Mouse (Mus musculus) common myeloid progenitor, adult 5-6 weeks (primary cell): ENCODE results near the gene Grwd1. TPM values are rescaled to one million over a fixed set of nuclear protein-coding genes. Genes with fewer than 3 reads are reported as not detected.

ENCODE experiments used
- ATAC-seq: replicated peaks from 2 replicates; pipeline ENCODE4 v1.8.0; 2016; ENCODE audit warnings: low read depth, mild to moderate bottlenecking, moderate TSS enrichment, inconsistent platforms; ENCODE audit not compliant: poor library complexity, severe bottlenecking
- total RNA-seq: library from RNA; stranded (forward); fragments of 200-1000, 187-1606 nt; gene quantifications from 2 replicates; pipeline ENCODE4 v1.2.3, GENCODE M21; 2017

The Grwd1 gene
- total RNA-seq, 1 experiment from 2014 or later, result 26.9 TPM

DNA sequence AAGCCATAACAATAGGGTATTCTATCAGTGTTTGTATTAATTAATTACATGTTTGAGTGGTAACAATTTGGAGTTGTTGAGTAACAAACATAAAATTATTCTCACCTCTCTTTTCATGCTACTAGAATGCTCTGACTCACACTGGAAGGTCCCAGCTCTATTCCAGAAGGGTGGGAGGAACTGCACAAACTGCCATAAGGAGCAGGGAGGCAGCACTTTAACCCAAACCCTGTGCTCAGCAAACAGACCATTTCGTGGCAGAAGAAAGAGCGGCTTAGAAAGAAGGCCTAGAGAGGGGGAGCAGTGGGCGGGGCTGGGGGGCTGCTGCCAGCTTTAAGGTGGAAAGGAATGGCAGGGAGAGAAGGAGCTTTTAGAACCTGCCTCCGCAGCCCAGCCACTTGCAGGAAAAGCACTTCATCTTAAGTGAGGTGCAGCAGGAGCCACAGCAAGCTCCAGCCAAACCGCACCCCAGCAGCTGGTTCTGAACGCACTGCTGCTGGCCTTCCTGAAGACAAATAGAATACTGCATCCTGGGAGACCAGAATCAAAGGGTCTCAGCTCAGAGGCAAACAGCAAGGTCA, 17.8 kb upstream of the Grwd1 start:
- no peak for ATAC-seq

GRCm38 (mm10) chr7:45842950-45843744, 12.4 kb upstream of the Grwd1 start:
- ATAC-seq, result no peak

DNA sequence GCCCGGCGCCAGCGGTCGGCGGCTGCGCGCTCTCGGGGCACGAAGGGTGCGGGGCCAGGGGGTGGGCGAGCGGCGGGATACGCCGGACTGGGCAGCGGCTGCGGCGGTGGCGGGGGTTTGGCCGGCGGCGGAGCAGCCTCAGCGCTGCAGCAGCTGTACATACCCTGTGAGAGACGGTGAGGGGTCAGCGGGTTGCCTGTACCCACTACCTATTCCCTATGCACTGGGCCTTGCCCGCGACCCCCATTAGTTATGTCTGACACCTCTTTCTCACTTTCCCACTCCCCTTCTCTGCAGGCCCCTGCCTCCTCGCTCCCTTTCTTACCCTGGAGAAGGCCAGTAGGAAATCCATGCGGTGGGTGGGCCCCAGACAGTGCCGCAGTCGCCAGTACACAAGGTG, 3.2 kb upstream of the Grwd1 start:
- no peak for ATAC-seq

DNA sequence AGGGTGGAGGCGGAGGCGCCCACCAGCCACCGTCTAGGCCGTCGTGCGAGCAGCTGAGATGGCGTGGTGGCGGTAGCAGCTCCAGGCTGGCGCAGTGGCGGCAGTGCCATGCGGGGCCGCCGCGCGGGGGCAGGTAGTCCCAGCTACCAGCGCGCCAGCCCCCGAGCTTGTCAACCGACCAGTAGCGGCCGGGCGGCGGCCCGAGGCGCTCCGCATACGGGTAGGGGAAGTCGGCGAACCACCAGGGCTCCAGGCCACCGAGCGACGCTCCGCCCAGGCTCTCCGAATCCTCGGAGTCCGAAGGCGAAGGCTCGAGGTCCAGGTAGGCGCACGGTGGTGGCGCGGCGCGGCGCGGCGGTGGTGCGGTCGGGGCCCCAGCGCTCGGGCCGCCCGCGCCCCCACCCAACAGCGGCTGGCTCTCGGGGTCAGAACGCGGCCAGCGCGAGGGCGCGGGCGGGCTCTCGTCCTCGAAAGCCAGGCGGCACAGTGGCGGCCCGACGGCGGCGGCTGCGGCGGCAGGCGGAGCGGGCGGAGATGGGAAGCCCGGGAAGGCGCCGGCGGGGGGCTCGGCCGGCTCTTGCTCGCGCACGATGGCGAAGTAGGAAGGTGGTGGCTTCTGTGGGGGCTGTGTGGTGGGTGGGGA, 2.5 kb upstream of the Grwd1 start:
- peak; percentile 48; the same call in 1 of the 2 replicates for ATAC-seq

- no peak for ATAC-seq
Measured at GRCm38 (mm10) chr7:45832428-45832827, 1.7 kb upstream of the Grwd1 start.

GRCm38 (mm10) chr7:45831128-45831525, 383 bp upstream of the Grwd1 start:
- ATAC-seq, result no peak

DNA sequence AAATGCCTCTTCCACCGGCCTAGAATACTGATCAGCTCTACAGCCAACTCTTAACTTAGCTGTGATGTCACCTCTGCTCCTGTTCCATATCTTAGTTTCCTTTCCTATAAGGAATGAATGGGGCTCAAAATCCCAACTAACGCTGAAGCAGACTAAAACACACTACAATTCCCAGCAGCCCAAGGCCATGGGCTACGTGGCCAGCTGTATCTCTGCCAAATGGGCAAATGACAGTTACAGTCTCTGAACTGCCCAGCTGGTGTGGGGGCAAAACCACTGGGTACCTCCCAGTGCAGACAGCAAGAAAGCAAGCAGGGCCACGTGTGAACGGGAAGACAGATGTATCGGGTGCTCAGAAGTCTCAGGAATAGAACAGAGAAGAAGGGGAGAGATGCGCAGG, 4.1 kb downstream of the Grwd1 start:
- no peak for ATAC-seq

- ATAC-seq, result no peak
Measured at GRCm38 (mm10) chr7:45824598-45824997, 6.1 kb downstream of the Grwd1 start, which contains the start of gene Kcnj14. TSS of gene Kcnj14 (minus strand) at chr7:45824782.

- ATAC-seq, result no peak
Measured at GRCm38 (mm10) chr7:45820913-45821312, 9.8 kb downstream of the Grwd1 start.

DNA sequence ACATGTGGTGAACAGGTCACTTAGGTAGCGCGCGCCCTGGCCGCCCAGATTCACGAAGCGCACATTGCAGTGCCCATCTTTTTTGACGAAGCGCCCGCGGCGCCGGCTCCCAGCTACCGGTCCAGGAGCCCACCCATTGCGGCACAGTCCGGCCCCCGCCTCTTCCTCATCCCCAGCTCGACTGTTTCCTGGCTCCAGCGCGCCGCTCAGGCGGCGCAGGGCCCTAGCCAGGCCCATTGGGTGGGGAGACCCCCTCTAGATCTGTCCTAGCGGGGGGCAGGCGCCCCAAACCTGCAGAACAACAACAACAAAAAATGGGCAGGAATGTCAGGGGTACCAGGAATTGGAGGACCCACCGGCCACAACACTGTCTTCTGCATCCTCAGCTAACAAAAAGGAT, 10.9 kb downstream of the Grwd1 start:
- peak; percentile 20; the same call in 1 of the 2 replicates for ATAC-seq

- no peak for ATAC-seq
Measured at GRCm38 (mm10) chr7:45815984-45816351, 14.8 kb downstream of the Grwd1 start.

DNA sequence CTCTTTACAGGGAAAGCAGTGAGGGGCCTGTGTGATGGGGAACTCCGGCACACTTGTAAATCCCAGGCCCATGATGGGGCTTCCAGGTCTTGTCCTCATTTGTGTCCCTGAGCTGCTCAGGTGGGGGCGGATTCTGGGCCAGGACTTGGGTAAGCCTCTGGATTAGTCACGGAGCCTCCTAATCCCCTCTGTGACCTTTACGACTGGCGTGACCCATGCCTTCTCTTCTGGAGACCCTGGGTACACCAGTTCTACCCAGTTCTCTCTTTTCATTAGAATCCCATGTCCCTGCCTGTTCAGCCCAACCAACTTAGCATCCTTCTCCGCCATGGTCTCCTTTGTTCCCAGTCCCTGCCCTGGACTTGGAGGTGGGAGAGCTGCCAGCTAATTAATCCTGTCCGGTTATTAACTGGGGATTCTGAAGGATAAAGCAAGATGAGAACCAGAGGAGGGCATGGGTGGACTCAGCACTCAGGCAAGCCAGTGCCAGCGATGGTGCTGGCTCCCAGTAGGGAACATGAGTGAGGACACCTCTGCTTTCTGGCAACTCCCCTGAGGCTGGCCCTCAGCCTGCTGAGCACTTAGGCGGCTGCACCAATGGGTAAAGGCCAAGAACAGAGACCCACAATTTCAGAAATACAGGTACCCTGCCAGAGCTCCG, 15.3 kb downstream of the Grwd1 start:
- no peak for ATAC-seq

- no peak for ATAC-seq
Measured at GRCm38 (mm10) chr7:45814841-45815240, 15.9 kb downstream of the Grwd1 start.

- ATAC-seq, result peak; percentile 98
Measured at GRCm38 (mm10) chr7:45813787-45814779, 16.7 kb downstream of the Grwd1 start, which contains the start of gene Cyth2. TSS of gene Cyth2 (minus strand) at chr7:45814581.

DNA sequence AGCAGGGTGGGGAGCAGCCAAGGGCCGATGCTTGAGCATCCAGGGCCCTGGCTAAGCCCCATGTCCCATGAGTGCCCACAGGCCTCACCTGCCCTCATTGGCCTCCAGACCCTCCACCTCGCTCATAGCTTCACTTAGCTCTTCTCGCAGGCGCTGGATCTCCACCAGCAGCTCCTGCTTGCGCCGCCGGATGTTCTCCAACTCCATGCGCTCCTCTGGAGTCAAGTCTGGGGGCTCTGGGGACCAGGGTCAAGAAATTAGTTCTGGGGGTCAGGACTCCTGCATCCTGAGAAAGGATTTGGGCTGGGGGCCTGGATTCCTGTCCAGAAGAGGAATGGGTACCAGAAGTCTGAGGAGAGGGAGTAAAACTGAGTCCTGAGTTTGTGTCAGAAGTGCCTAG, 17.8 kb downstream of the Grwd1 start:
- no peak for ATAC-seq

GRCm38 (mm10) chr7:45809276-45810075, 21.3 kb downstream of the Grwd1 start:
- ATAC-seq, result no peak

- ATAC-seq, result no peak
Measured at GRCm38 (mm10) chr7:45808471-45808870, 22.3 kb downstream of the Grwd1 start.

DNA sequence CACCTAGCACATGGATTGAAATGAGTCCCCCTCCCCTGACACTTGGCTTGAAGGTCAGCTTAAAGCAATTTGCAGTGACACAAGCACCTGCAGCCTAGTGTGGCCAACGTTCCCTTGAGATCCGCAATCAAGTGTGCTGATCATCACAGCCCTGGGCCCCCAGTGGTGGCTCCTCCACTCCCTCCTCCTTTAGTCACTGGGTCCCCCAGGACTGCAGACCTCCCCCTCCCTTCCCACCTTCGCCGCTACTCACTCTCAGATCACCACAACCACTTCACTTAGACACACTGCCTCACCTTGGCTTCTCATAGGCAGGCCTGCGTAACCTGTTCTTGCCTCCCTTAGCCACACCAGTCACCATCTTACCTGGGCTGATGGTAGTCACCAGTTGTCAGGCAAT, 24.8 kb downstream of the Grwd1 start:
- no peak for ATAC-seq

DNA sequence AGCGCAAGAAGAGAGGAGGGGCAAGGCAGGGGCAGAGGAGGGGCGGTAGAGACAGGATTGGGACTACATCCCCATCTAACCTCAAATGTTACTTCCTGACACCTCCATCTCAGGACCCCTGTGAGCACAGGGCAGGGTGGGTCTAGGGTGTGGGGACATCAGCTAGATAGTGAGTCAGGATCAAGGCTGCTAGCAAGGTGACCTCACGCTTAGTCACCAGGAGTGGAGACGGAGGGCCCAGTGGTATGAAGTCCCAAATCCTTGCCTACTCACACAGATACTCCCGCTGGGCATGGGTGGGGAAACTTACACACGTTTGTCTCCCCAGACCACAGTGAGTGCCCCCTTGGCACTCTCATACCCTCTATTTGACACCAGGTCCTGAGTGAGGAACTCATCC, 28.2 kb downstream of the Grwd1 start:
- no peak for ATAC-seq
